Mouse (Mus musculus): ENCODE results near the gene Spo11. TPM values are rescaled to one million over a fixed set of nuclear protein-coding genes. Genes with fewer than 3 reads are reported as not detected.

Gene Spo11
- polyA plus RNA-seq, 1 experiment: not detected

DNA sequence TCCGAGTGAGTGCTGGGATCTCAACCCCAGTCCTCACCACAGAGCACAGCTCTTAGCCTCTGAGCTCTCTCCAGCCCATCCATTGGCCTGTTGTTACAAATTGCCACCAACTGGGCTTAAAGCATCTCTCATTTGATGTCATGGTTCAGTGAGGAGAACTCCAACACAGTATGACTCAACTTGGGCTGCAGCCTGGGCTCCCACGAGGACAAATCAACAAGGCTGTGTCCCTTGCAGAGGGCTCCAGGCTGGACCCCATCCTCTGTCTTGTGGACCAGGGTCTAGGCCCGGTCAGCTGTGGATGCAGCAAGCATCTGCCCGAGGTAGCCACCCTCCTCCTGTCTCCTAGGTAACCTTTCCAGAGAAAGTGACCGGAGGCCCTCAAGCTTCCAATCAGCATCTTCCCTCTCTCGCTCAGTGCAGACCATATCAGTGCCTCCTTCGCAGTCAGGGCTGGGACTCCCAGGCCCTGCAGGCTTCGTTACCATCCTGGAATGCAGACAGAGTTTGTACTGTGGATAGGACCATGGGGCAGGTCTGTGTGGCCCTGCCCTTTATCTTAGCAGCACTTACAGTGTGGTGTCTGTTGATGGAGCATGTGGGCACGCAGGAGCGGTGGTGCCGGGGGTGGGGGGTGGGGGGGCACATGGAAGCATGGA, 65.1 kb downstream of the Spo11 start:
- Histone ChIP-seq H3K4me3 (ENCODE audit: insufficient read depth, low read depth, low read length) (no peak overlapping the region), H3K4me1 (ENCODE audit: control insufficient read depth, insufficient read depth, insufficient read length, low read length) (peaks cover 6% of the 10 kb centered on the region), H3K27ac (replicated peaks; ENCODE audit: low read depth, low read length) (no peak overlapping the region)

Other genes with a start within 250 kb of the Spo11 start
- 0.28 and 0.29 TPM in 2 replicates for gene Bmp7, start 37.4 kb upstream of the Spo11 start, polyA plus RNA-seq (2012; ENCODE audit: insufficient read depth, insufficient read length, missing spikeins)
- 25.9 and 34.4 TPM in 2 replicates for gene Rae1, start 22.4 kb downstream of the Spo11 start, polyA plus RNA-seq (2012; ENCODE audit: insufficient read depth, insufficient read length, missing spikeins)
- gene Rbm38, start 42.8 kb downstream of the Spo11 start, polyA plus RNA-seq (2012; ENCODE audit: insufficient read depth, insufficient read length, missing spikeins): 13.5 and 14.5 TPM in 2 replicates
- 0.55 TPM in 1 of 2 replicates, not detected in the other for gene Ctcfl, start 141.8 kb downstream of the Spo11 start, polyA plus RNA-seq (2012; ENCODE audit: insufficient read depth, insufficient read length, missing spikeins)
- gene Pck1, start 175.3 kb downstream of the Spo11 start, polyA plus RNA-seq (2012; ENCODE audit: insufficient read depth, insufficient read length, missing spikeins): 1,317 and 1,888 TPM in 2 replicates
- 1.6 TPM in 1 of 2 replicates, not detected in the other for gene Zbp1, start 241.2 kb downstream of the Spo11 start, polyA plus RNA-seq (2012; ENCODE audit: insufficient read depth, insufficient read length, missing spikeins)

Data from brown adipose tissue, adult 24 weeks (tissue).